Mouse (Mus musculus) liver, embryonic 16.5 days (tissue): ENCODE measurements around the gene Emc8. TPM values are rescaled to one million over a fixed set of nuclear protein-coding genes. Genes with fewer than 3 reads are reported as not detected.
A peak's percentile ranks its signal among the peaks of the same experiment; 100 is the strongest.

Experiments used
- ATAC-seq: fragments of 200-750 bp; cut with Nextera tagmentation; 2 replicates; pipeline ENCODE4 v1.8.0; 2017; ENCODE audit warnings: low read depth, mild to moderate bottlenecking, moderate number of reproducible peaks, moderate library complexity
- H3K27ac ChIP-seq: fragments of 300-500 bp; sonication (generic); 2 replicates; pipeline ENCODE4 v1.5.1; 2014; ENCODE audit warnings: mild to moderate bottlenecking, low read length
- H3K27me3 ChIP-seq: fragments of 300-500 bp; sonication (generic); 2 replicates; pipeline ENCODE4 v1.6.1; 2014; ENCODE audit warnings: low read depth, low read length, mixed read lengths; ENCODE audit not compliant: control insufficient read depth, insufficient read depth
- H3K36me3 ChIP-seq: fragments of 300-500 bp; sonication (generic); 2 replicates; pipeline ENCODE4 v1.6.1; 2014; ENCODE audit warnings: mild to moderate bottlenecking; ENCODE audit not compliant: control insufficient read depth, insufficient read depth
- H3K4me1 ChIP-seq: fragments of 300-500 bp; sonication (generic); 2 replicates; pipeline ENCODE4 v1.6.1; 2014; ENCODE audit warnings: low read depth, low read length, mixed read lengths; ENCODE audit not compliant: control insufficient read depth
- H3K4me2 ChIP-seq: fragments of 300-500 bp; sonication (generic); 2 replicates; pipeline ENCODE4 v1.6.1; 2014; ENCODE audit warnings: low read depth, low read length, mixed read lengths
- H3K4me3 ChIP-seq: fragments of 300-500 bp; sonication (generic); 2 replicates; pipeline ENCODE4 v1.5.1; 2014; ENCODE audit warnings: low read depth, mild to moderate bottlenecking, low read length
- H3K9ac ChIP-seq: fragments of 300-500 bp; sonication (generic); 2 replicates; pipeline ENCODE4 v1.6.1; 2014; ENCODE audit warnings: low read depth, low read length
- H3K9me3 ChIP-seq: fragments of 300-500 bp; sonication (generic); replicated peaks from 2 replicates; pipeline ENCODE4 v1.6.1; 2016; ENCODE audit warnings: low read length; ENCODE audit not compliant: control insufficient read depth
- WGBS: fragments of 180-500 bp; shearing (Covaris S2); extraction: QIAGEN DNeasy Blood & Tissue Kit; methylation state at CpG from one replicate; pipeline ENCODE4 v1.1.7; 2014; ENCODE audit not compliant: insufficient replicate concordance; 5-methylcytosine and 5-hydroxymethylcytosine counted together
- polyA plus RNA-seq: library from polyadenylated mRNA; unstranded; fragments of >200 nt; fragmentation: Nextera tagmentation; extraction: Ambion mirVana; gene quantifications from 2 replicates; pipeline ENCODE4 v1.2.1, GENCODE M21; 2015

The Emc8 gene
- polyA plus RNA-seq = 83.1 and 93.1 TPM in 2 replicates

- H3K4me3 ChIP-seq = peak within 1 kb of the TSS; percentile 92
- WGBS = under 1% methylated on average over 49 of the region's 51 CpGs
- peaks cover 29% of the 10 kb centered on the region for H3K36me3 ChIP-seq
- H3K27ac ChIP-seq = peak within 1 kb of the TSS; percentile 94
- H3K9me3 ChIP-seq = no peaks in the 10 kb centered on the region
- H3K9ac ChIP-seq = peak within 1 kb of the TSS; percentile 94
- ATAC-seq = peak; percentile 53
- peaks cover 27% of the 10 kb centered on the region for H3K4me1 ChIP-seq
- H3K4me2 ChIP-seq = peak within 1 kb of the TSS; percentile 91
- no peaks in the 10 kb centered on the region for H3K27me3 ChIP-seq
These were observed at the start of gene Emc8 for GRCm38 (mm10) chr8:120668374-120668905. Gene Emc8 (minus strand): TSS chr8:120668573.

GRCm38 (mm10) chr8:120715996-120716680 lies 47.8 kb upstream of the Emc8 start:
- Histone ChIP-seq H3K36me3 (no peaks in the 10 kb centered on the region), H3K9me3 (no peaks in the 10 kb centered on the region), H3K27ac (no peak overlapping the region), H3K4me2 (no peak overlapping the region), H3K27me3 (no peaks in the 10 kb centered on the region), H3K9ac (no peak overlapping the region), H3K4me3 (no peak overlapping the region), H3K4me1 (no peaks in the 10 kb centered on the region)
- WGBS = 54% methylated on average over 15 of the region's 15 CpGs
- ATAC-seq = peak; percentile 41

- Histone ChIP-seq H3K27me3 (no peaks in the 10 kb centered on the region), H3K36me3 (no peaks in the 10 kb centered on the region), H3K4me3 (no peak overlapping the region), H3K4me2 (no peak overlapping the region), H3K27ac (no peak overlapping the region), H3K9me3 (no peaks in the 10 kb centered on the region), H3K4me1 (no peaks in the 10 kb centered on the region), H3K9ac (no peak overlapping the region)
- WGBS = 29% methylated on average over 6 of the region's 6 CpGs
- ATAC-seq = no peak
These were observed 46.8 kb upstream of the Emc8 start for GRCm38 (mm10) chr8:120715200-120715599.

GRCm38 (mm10) chr8:120709176-120709575 lies 40.8 kb upstream of the Emc8 start:
- no peaks in the 10 kb centered on the region for H3K36me3 ChIP-seq
- ATAC-seq = no peak
- WGBS = 34% methylated on average over 10 of the region's 10 CpGs
- no peak overlapping the region for H3K4me3 ChIP-seq
- H3K27me3 ChIP-seq = no peaks in the 10 kb centered on the region
- H3K27ac ChIP-seq = no peak overlapping the region
- no peaks in the 10 kb centered on the region for H3K9me3 ChIP-seq
- H3K9ac ChIP-seq = no peak overlapping the region
- no peak overlapping the region for H3K4me2 ChIP-seq
- no peaks in the 10 kb centered on the region for H3K4me1 ChIP-seq

GRCm38 (mm10) chr8:120706193-120706592 lies 37.8 kb upstream of the Emc8 start:
- no peaks in the 10 kb centered on the region for H3K27me3 ChIP-seq
- ATAC-seq = no peak
- H3K36me3 ChIP-seq = no peaks in the 10 kb centered on the region
- no peaks in the 10 kb centered on the region for H3K9me3 ChIP-seq
- no peak overlapping the region for H3K4me3 ChIP-seq
- WGBS = 71% methylated on average over 3 of the region's 3 CpGs
- no peak overlapping the region for H3K4me2 ChIP-seq
- H3K27ac ChIP-seq = no peak overlapping the region
- H3K9ac ChIP-seq = no peak overlapping the region
- no peaks in the 10 kb centered on the region; the same call in 1 of the 2 replicates for H3K4me1 ChIP-seq

GRCm38 (mm10) chr8:120705163-120705562 lies 36.8 kb upstream of the Emc8 start:
- H3K4me1 ChIP-seq = no peaks in the 10 kb centered on the region; the same call in 1 of the 2 replicates
- no peak for ATAC-seq
- no peaks in the 10 kb centered on the region for H3K27me3 ChIP-seq
- H3K27ac ChIP-seq = no peak overlapping the region
- H3K4me3 ChIP-seq = no peak overlapping the region
- no peak overlapping the region for H3K4me2 ChIP-seq
- H3K9ac ChIP-seq = no peak overlapping the region
- 75% methylated on average over 15 of the region's 15 CpGs for WGBS
- no peaks in the 10 kb centered on the region for H3K9me3 ChIP-seq
- no peaks in the 10 kb centered on the region for H3K36me3 ChIP-seq

GRCm38 (mm10) chr8:120704203-120704602 lies 35.8 kb upstream of the Emc8 start:
- Histone ChIP-seq H3K9ac (no peak overlapping the region), H3K36me3 (no peaks in the 10 kb centered on the region), H3K4me3 (no peak overlapping the region), H3K4me2 (no peak overlapping the region), H3K27me3 (no peaks in the 10 kb centered on the region), H3K9me3 (no peaks in the 10 kb centered on the region), H3K27ac (no peak overlapping the region), H3K4me1 (no peaks in the 10 kb centered on the region; the same call in 1 of the 2 replicates)
- ATAC-seq = no peak
- 61% methylated on average over 9 of the region's 9 CpGs for WGBS

GRCm38 (mm10) chr8:120701758-120702465 lies 33.5 kb upstream of the Emc8 start:
- no peaks in the 10 kb centered on the region for H3K36me3 ChIP-seq
- H3K9ac ChIP-seq = no peak overlapping the region
- 27% methylated on average over 19 of the region's 19 CpGs for WGBS
- H3K27ac ChIP-seq = no peak overlapping the region
- no peaks in the 10 kb centered on the region for H3K9me3 ChIP-seq
- no peaks in the 10 kb centered on the region for H3K27me3 ChIP-seq
- no peak overlapping the region for H3K4me3 ChIP-seq
- no peak for ATAC-seq
- no peak overlapping the region for H3K4me2 ChIP-seq
- H3K4me1 ChIP-seq = no peaks in the 10 kb centered on the region; the same call in none of the 2 replicates

- no peak for ATAC-seq
- Histone ChIP-seq H3K36me3 (no peaks in the 10 kb centered on the region), H3K27me3 (no peaks in the 10 kb centered on the region), H3K4me3 (no peak overlapping the region), H3K27ac (no peak overlapping the region), H3K4me1 (no peaks in the 10 kb centered on the region; the same call in none of the 2 replicates), H3K9ac (no peak overlapping the region), H3K4me2 (no peak overlapping the region), H3K9me3 (no peaks in the 10 kb centered on the region)
- WGBS = 35% methylated on average over 4 of the region's 4 CpGs
These were observed 31.7 kb upstream of the Emc8 start for GRCm38 (mm10) chr8:120700053-120700452.
